Mouse (Mus musculus) CD4-positive naive resting alpha-beta T cell, adult 76 days (primary cell): ENCODE data around the gene Nrg3. TPM values are rescaled to one million over a fixed set of nuclear protein-coding genes. Genes with fewer than 3 reads are reported as not detected.

Experiments used
- total RNA-seq: library from RNA; stranded (reverse); gene quantifications from one replicate; pipeline ENCODE4 v1.2.4, GENCODE M21; 2023

Nrg3 gene
- total RNA-seq, result not detected

GRCm38 (mm10) chr14:39472790-39473761 is at the start of gene Nrg3:
Gene Nrg3, minus strand, starts transcription at chr14:39473088.

